Mouse (Mus musculus) heart, adult 2 months (tissue): ENCODE results near the gene Tpt1.
A peak's percentile ranks its signal among the peaks of the same experiment; 100 is the strongest.

Experiments
- CTCF ChIP-seq: fragments of 200-600 bp; IDR thresholded peaks from 2 replicates; pipeline ENCODE4 v1.8.1; 2022; ENCODE audit warnings: antibody characterized with exemption, mild to moderate bottlenecking, moderate library complexity
- EP300 ChIP-seq: fragments of 200-500 bp; IDR thresholded peaks from 2 replicates; pipeline ENCODE4 v1.6.1; 2011; ENCODE audit warnings: low read depth, low read length, control low read depth; ENCODE audit not compliant: insufficient read depth
- POLR2A ChIP-seq: fragments of 200-500 bp; IDR thresholded peaks from 2 replicates; pipeline ENCODE4 v1.6.1; 2011; ENCODE audit warnings: mild to moderate bottlenecking, low read depth, low read length, control low read depth; ENCODE audit not compliant: insufficient read depth

DNA sequence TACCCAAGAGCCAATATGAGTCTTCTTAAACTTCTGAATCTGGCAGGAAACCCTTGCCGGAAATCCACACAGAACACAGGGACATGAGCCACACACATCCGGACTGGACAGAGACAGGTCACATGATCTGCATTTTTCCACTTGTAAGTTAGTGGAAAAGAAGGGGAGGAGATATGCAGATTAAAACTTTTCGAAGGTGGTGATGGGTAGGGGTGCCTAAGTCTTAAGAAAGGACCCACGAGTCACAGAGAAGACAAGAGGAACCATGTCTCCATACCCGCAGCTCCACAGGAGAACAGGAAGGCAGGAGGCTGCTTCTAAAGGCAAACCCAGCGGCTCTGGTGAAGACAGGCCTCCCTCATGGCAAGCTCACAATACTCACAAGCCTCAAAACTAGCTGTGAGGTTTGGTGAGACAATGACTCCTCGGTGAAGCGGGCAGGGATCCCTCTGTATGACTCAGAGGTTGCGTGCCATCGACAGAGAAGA is 10.6 kb upstream of the Tpt1 start:
- no peak for TF ChIP-seq CTCF
- TF ChIP-seq POLR2A, result peak; percentile 98
- peak; percentile 82; the same call in 1 of the 2 replicates for TF ChIP-seq EP300
